Mouse (Mus musculus) CH12.LX (cell line): Measurements from ENCODE around the gene Csnk2a2. TPM values are rescaled to one million over a fixed set of nuclear protein-coding genes. Genes with fewer than 3 reads are reported as not detected.

Experiments
- DNase-seq: peaks from one replicate; pipeline ENCODE4 v3.0.0-alpha.2; 2013; ENCODE audit errors: extremely low read depth
- H3K27ac ChIP-seq: 2 replicates; pipeline ENCODE4 v1.5.1; 2012; ENCODE audit warnings: low read depth, mild to moderate bottlenecking, control low read depth, moderate library complexity; ENCODE audit not compliant: insufficient read depth
- H3K27me3 ChIP-seq: replicated peaks from 2 replicates; pipeline ENCODE3; 2012; ENCODE audit warnings: inconsistent platforms
- H3K36me3 ChIP-seq, 2 experiments: replicated peaks in 1 of 2; 2 replicates each; pipeline versions ENCODE3 to v1.6.1; 2012; ENCODE audit warnings: inconsistent platforms in 1 of 2, low read length in 1 of 2, mild to moderate bottlenecking in 1 of 2, mixed read lengths in 1 of 2, moderate library complexity in 1 of 2; ENCODE audit not compliant: control insufficient read depth in 1 of 2, insufficient read depth in 1 of 2
- H3K4me1 ChIP-seq, 2 experiments: 2 replicates each; pipeline ENCODE4 v1.6.1; 2012; ENCODE audit warnings: inconsistent platforms in 1 of 2, moderate library complexity in 1 of 2; ENCODE audit not compliant: insufficient read depth in 2 of 2, control insufficient read depth in 1 of 2
- H3K4me2 ChIP-seq: 2 replicates; pipeline ENCODE4 v1.6.1; 2012; ENCODE audit warnings: low read depth, mild to moderate bottlenecking, control low read depth; ENCODE audit not compliant: poor library complexity, insufficient read depth, severe bottlenecking
- H3K4me3 ChIP-seq, 3 experiments: fragments of 150-350 bp in 1 of 3; sonication (generic) in 1 of 3; replicated peaks in 1 of 3; 2 replicates each; pipeline versions ENCODE3 to v1.5.1; 2011 to 2012; ENCODE audit warnings: low read depth in 2 of 3, low read length in 2 of 3, mild to moderate bottlenecking in 2 of 3, moderate library complexity in 2 of 3, control low read depth in 1 of 3, improper control_type of control experiment in 1 of 3, inconsistent platforms in 1 of 3, mixed read lengths in 1 of 3; ENCODE audit not compliant: poor library complexity in 1 of 3
- H3K79me2 ChIP-seq: replicated peaks from 2 replicates; pipeline ENCODE4 v1.6.1; 2012; ENCODE audit warnings: mild to moderate bottlenecking, moderate library complexity; ENCODE audit not compliant: control insufficient read depth, poor library complexity, insufficient read depth, severe bottlenecking; ENCODE audit errors: extremely low read depth
- H3K9ac ChIP-seq: 2 replicates; pipeline ENCODE4 v1.6.1; 2012; ENCODE audit warnings: low read depth, mild to moderate bottlenecking, control low read depth, moderate library complexity; ENCODE audit not compliant: insufficient read depth
- H3K9me3 ChIP-seq: replicated peaks from 2 replicates; pipeline ENCODE3; 2012; ENCODE audit warnings: low read length, inconsistent platforms, mixed read lengths
- BHLHE40 ChIP-seq: IDR thresholded peaks from 2 replicates; pipeline ENCODE4 v1.6.1; 2011; ENCODE audit warnings: mild to moderate bottlenecking, low read depth, low read length, improper control_type of control experiment
- CTCF ChIP-seq, 2 experiments: IDR thresholded peaks in 1 of 2; conservative IDR thresholded peaks in 1 of 2; 2 replicates each; pipeline ENCODE4 v1.5.1; 2011 to 2012; ENCODE audit warnings: low read depth in 2 of 2, low read length in 2 of 2, improper control_type of control experiment in 1 of 2, inconsistent platforms in 1 of 2, mild to moderate bottlenecking in 1 of 2, moderate library complexity in 1 of 2
- E2F4 ChIP-seq: IDR thresholded peaks from 2 replicates; pipeline ENCODE4 v1.6.1; 2011; ENCODE audit warnings: low read depth, low read length, improper control_type of control experiment; ENCODE audit not compliant: insufficient replicate concordance
- ELF1 ChIP-seq: IDR thresholded peaks from 2 replicates; pipeline ENCODE4 v1.6.1; 2014; ENCODE audit warnings: low read depth, mild to moderate bottlenecking, inconsistent platforms, low read length, improper control_type of control experiment
- EP300 ChIP-seq: IDR thresholded peaks from 2 replicates; pipeline ENCODE4 v1.6.1; 2011; ENCODE audit warnings: low read length, improper control_type of control experiment
- ETS1 ChIP-seq: conservative IDR thresholded peaks from 2 replicates; pipeline ENCODE4 v1.6.1; 2012; ENCODE audit warnings: low read depth, mild to moderate bottlenecking, inconsistent platforms, low read length, improper control_type of control experiment, moderate library complexity
- GABPA ChIP-seq: IDR thresholded peaks from 2 replicates; pipeline ENCODE4 v1.6.1; 2012; ENCODE audit warnings: low read depth, low read length, improper control_type of control experiment, inconsistent platforms; ENCODE audit not compliant: insufficient replicate concordance
- HCFC1 ChIP-seq: IDR thresholded peaks from 2 replicates; pipeline ENCODE4 v1.6.1; 2012; ENCODE audit warnings: low read depth, mild to moderate bottlenecking, inconsistent platforms, low read length, improper control_type of control experiment
- JUN ChIP-seq: IDR thresholded peaks from 2 replicates; pipeline ENCODE4 v1.6.1; 2011; ENCODE audit warnings: low read depth, mild to moderate bottlenecking, low read length, improper control_type of control experiment, moderate library complexity; ENCODE audit not compliant: insufficient read depth
- JUND ChIP-seq: conservative IDR thresholded peaks from 2 replicates; pipeline ENCODE4 v1.6.1; 2011; ENCODE audit warnings: low read depth, low read length, improper control_type of control experiment
- MAFK ChIP-seq: IDR thresholded peaks from 2 replicates; pipeline ENCODE4 v1.6.1; 2011; ENCODE audit warnings: low read length, improper control_type of control experiment; ENCODE audit not compliant: insufficient replicate concordance
- MAX ChIP-seq: IDR thresholded peaks from 2 replicates; pipeline ENCODE4 v1.6.1; 2011; ENCODE audit warnings: low read length, improper control_type of control experiment
- MAZ ChIP-seq: IDR thresholded peaks from 2 replicates; pipeline ENCODE4 v1.6.1; 2012; ENCODE audit warnings: low read depth, mild to moderate bottlenecking, inconsistent platforms, low read length, improper control_type of control experiment, moderate library complexity
- MEF2A ChIP-seq: IDR thresholded peaks from 2 replicates; pipeline ENCODE4 v1.6.1; 2014; ENCODE audit warnings: low read depth, mild to moderate bottlenecking, inconsistent platforms, low read length, improper control_type of control experiment, borderline replicate concordance
- MXI1 ChIP-seq: IDR thresholded peaks from 2 replicates; pipeline ENCODE4 v1.6.1; 2011; ENCODE audit warnings: mild to moderate bottlenecking, low read depth, low read length, improper control_type of control experiment
- MYC ChIP-seq: IDR thresholded peaks from 2 replicates; pipeline ENCODE4 v1.6.1; 2011; ENCODE audit warnings: low read depth, mild to moderate bottlenecking, improper control_type of control experiment, low read length
- NELFE ChIP-seq: IDR thresholded peaks from 2 replicates; pipeline ENCODE4 v1.6.1; 2011; ENCODE audit warnings: low read depth, low read length, improper control_type of control experiment
- NRF1 ChIP-seq: IDR thresholded peaks from 2 replicates; pipeline ENCODE4 v1.6.1; 2014; ENCODE audit warnings: low read depth, mild to moderate bottlenecking, inconsistent platforms, low read length, improper control_type of control experiment, moderate library complexity
- PAX5 ChIP-seq: IDR thresholded peaks from 2 replicates; pipeline ENCODE4 v1.6.1; 2012; ENCODE audit warnings: low read length, inconsistent platforms, mixed read lengths
- RAD21 ChIP-seq: IDR thresholded peaks from 2 replicates; pipeline ENCODE4 v1.6.1; 2011; ENCODE audit warnings: low read depth, mild to moderate bottlenecking, low read length, improper control_type of control experiment, moderate library complexity
- RCOR1 ChIP-seq: conservative IDR thresholded peaks from 2 replicates; pipeline ENCODE4 v1.6.1; 2012; ENCODE audit warnings: low read depth, mild to moderate bottlenecking, inconsistent platforms, low read length, improper control_type of control experiment
- SIN3A ChIP-seq: IDR thresholded peaks from 2 replicates; pipeline ENCODE4 v1.6.1; 2012; ENCODE audit warnings: low read length, improper control_type of control experiment, inconsistent platforms
- SMC3 ChIP-seq: IDR thresholded peaks from 2 replicates; pipeline ENCODE4 v1.6.1; 2011; ENCODE audit warnings: low read depth, low read length, improper control_type of control experiment
- TBP ChIP-seq: conservative IDR thresholded peaks from 2 replicates; pipeline ENCODE4 v1.6.1; 2011; ENCODE audit warnings: low read depth, low read length, improper control_type of control experiment
- TCF12 ChIP-seq: IDR thresholded peaks from 2 replicates; pipeline ENCODE4 v1.6.1; 2014; ENCODE audit warnings: low read depth, mild to moderate bottlenecking, inconsistent platforms, low read length, improper control_type of control experiment
- UBTF ChIP-seq: IDR thresholded peaks from 2 replicates; pipeline ENCODE4 v1.6.1; 2012; ENCODE audit warnings: low read depth, mild to moderate bottlenecking, inconsistent platforms, low read length, improper control_type of control experiment, moderate library complexity
- USF1 ChIP-seq: IDR thresholded peaks from 2 replicates; pipeline ENCODE4 v1.6.1; 2014; ENCODE audit warnings: low read depth, mild to moderate bottlenecking, inconsistent platforms, low read length, improper control_type of control experiment
- USF2 ChIP-seq: conservative IDR thresholded peaks from 2 replicates; pipeline ENCODE4 v1.6.1; 2011; ENCODE audit warnings: low read depth, low read length, improper control_type of control experiment
- ZC3H11A ChIP-seq: IDR thresholded peaks from 2 replicates; pipeline ENCODE4 v1.6.1; 2012; ENCODE audit warnings: low read depth, mild to moderate bottlenecking, inconsistent platforms, low read length, improper control_type of control experiment
- ZKSCAN1 ChIP-seq: IDR thresholded peaks from 2 replicates; pipeline ENCODE4 v1.6.1; 2012; ENCODE audit warnings: low read depth, inconsistent platforms, low read length, improper control_type of control experiment, borderline replicate concordance
- ZNF384 ChIP-seq: IDR thresholded peaks from 2 replicates; pipeline ENCODE4 v1.6.1; 2012; ENCODE audit warnings: low read depth, low read length, improper control_type of control experiment, inconsistent platforms
- dilution Hi-C: fragments of 300-500 bp; cut with MboI; formaldehyde crosslinking; loops from 2 replicates; pipeline ENCODE4 v1.14.3; 2020; ENCODE audit warnings: low sequenced_read_pairs; ENCODE audit not compliant: extremely low pct_unique_long_range_greater_than_20kb, extremely low pct_ligation_motif_present
- in situ Hi-C: fragments of 300-500 bp; cut with MboI; formaldehyde crosslinking; loops from 3 replicates; pipeline ENCODE4 v1.14.3; 2019; ENCODE audit warnings: low sequenced_read_pairs, low pct_ligation_motif_present, low pct_unique_long_range_greater_than_20kb, mixed read lengths
- polyA plus RNA-seq: library from polyadenylated mRNA; unstranded; fragments of >175 nt; gene quantifications from 2 replicates; pipeline ENCODE4 v1.2.1, GENCODE M21; 2012; ENCODE audit warnings: low read depth; ENCODE audit not compliant: insufficient read length
- total RNA-seq, 2 experiments: library from RNA; depleted of rRNA; stranded (reverse); fragments of 300-350 nt in 1 of 2; fragments of >200 nt in 1 of 2; gene quantifications; 2 replicates each; pipeline ENCODE4 v1.2.3; 2012 to 2014

The Csnk2a2 gene
- total and polyA plus RNA-seq, 3 experiments = 32.1 to 126 (median 51.7) TPM

- Histone ChIP-seq H3K27me3 (no peaks in the 10 kb centered on the region), H3K36me3 (no peaks in the 10 kb centered on the region), H3K4me2 (no peak overlapping the region), H3K79me2 (peaks cover 15% of the 10 kb centered on the region), H3K9ac (no peak overlapping the region), H3K27ac (no peak overlapping the region), H3K4me1 (peaks cover 2 to 14% of the 10 kb centered on the region in 2 experiments; a peak in 2 of 4 replicates), H3K9me3 (no peaks in the 10 kb centered on the region), H3K4me3 (no peak overlapping the region)
- dilution Hi-C loops (no loop called here), in situ Hi-C loops (no loop called here)
- no peak for DNase-seq
- TF ChIP-seq E2F4 (no peak), RAD21 (no peak), UBTF (no peak), SMC3 (no peak), MXI1 (no peak)
These were observed 2.2 kb upstream of the Csnk2a2 start for GRCm38 (mm10) chr8:95492057-95492456.

DNA sequence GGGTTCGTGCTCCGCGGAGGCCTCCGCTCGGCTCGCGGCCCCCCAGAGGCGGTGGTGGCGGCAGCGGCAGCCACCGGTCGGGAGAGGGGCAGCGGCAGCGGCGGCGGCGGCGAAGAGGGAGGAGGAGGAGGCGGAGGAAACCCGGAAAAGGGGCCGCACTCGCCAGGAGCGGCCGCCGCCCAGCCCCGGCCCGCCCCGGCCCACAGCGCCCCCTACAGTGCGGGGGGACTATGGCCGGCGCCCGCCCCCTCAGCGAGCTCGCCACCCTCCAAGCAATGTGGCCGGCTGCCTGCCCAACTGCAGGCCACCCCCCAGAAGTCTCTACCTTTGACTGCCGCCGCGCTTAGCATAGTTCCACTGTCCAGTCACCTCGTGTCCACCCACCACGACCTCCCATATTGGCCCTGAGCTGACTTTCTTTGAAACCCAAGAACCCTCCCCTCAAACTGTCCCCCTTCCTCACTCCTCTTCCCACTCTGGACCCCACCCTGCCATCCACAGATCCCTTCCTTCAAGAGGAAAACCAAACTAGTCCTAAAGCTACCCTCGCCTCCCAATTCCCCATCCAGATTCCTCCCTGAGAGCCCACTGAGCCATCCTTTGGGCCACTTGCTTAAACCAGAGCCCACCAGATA is 1.0 kb downstream of the Csnk2a2 start:
- Histone ChIP-seq H3K4me3 (peak overlapping the region; percentile 34 to 81 (median 80)), H3K9me3 (no peaks in the 10 kb centered on the region), H3K4me1 (peaks cover 4 to 30% of the 10 kb centered on the region in 2 experiments; a peak in 2 of 4 replicates), H3K4me2 (peak overlapping the region; percentile 7), H3K9ac (peak overlapping the region; percentile 96), H3K27me3 (no peaks in the 10 kb centered on the region), H3K36me3 (peaks cover 15 to 31% of the 10 kb centered on the region in 2 experiments), H3K27ac (no peak overlapping the region), H3K79me2 (peaks cover 34% of the 10 kb centered on the region)
- dilution Hi-C loops = no loop called here
- in situ Hi-C loops = no loop called here
- peak; percentile 69 for DNase-seq
- TF ChIP-seq SMC3 (peak; percentile 4; the same call in 1 of the 2 replicates), USF2 (no peak), MXI1 (peak; percentile 72; the same call in 1 of the 2 replicates), MAZ (no peak), ETS1 (no peak), HCFC1 (peak; percentile 78), JUND (no peak), USF1 (no peak), PAX5 (no peak), CTCF (conservative IDR thresholded peaks at IDR 0.05 in 1 of 2, IDR thresholded peaks at IDR 0.05 in 1 of 2; ENCODE audit: low read depth in 2 of 2, low read length in 2 of 2) (peak in 1 of 2 experiments; percentile 74; a peak in 2 of 4 replicates), TCF12 (peak; percentile 80), NELFE (peak; percentile 65), RCOR1 (no peak), ELF1 (peak; percentile 93), MYC (no peak), TBP (no peak), ZKSCAN1 (no peak), GABPA (peak; percentile 78), MAX (no peak), SIN3A (peak; percentile 57; the same call in 1 of the 2 replicates), NRF1 (no peak), JUN (no peak), ZNF384 (no peak), ZC3H11A (no peak), E2F4 (no peak), UBTF (no peak), BHLHE40 (no peak), MEF2A (peak; percentile 58), MAFK (no peak), EP300 (no peak)
